In the genomic region with DNA sequence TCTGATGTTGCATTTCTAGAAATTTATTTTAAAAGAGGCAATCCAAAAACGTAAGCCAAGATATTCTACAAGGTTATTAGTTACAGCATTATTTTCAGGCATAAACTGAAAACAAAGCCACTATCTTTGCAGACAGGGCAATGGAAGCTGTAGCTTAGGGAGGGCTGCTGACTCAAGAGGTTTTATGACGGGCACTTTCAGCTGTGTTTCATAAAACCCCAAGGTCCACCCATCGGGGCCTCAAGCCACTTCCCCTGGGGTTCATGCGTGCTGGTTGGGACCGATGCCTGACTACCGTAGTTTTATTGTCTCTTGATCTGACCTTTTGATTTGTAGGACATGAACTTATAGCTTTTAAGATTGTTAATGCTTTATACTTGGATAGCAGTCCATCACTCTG, we compare ENCODE assay signal across 22 mouse cellular contexts. TPM values are rescaled to one million over a fixed set of nuclear protein-coding genes. Genes with fewer than 3 reads are reported as not detected.
DNase-seq lines count a peak whose midpoint lies in the region; ATAC-seq and TF ChIP-seq lines count a peak whose summit lies in the region.
"Had no signal": no experiment of that assay in that cellular context is flagged by ENCODE, and none has a peak within 500 bp of the region (broad histone marks: within the 10 kb centered on the region; RNA-seq: fewer than 3 reads in every experiment).

No protein-coding gene starts in this region.

- H3K27me3 ChIP-seq in intestine, postnatal 0 days (replicated peaks; ENCODE audit: control insufficient read depth, insufficient read depth, low read length): no peaks in the 10 kb centered on the region
- H3K27me3 ChIP-seq: heart, embryonic 12.5 days; heart, embryonic 15.5 days; hindbrain, embryonic 15.5 days had no signal

- intact Hi-C loops in gastrocnemius, postnatal 36 days (cut with DNase I): no loop called here

- H3K4me3 ChIP-seq in intestine, postnatal 0 days (ENCODE audit: low read depth, low read length): no peak overlapping the region
- H3K4me3 ChIP-seq: forebrain, embryonic 10.5 days; forebrain, embryonic 13.5 days; heart, embryonic 12.5 days; heart, embryonic 15.5 days; hindbrain, embryonic 15.5 days had no signal

- H3K9me3 ChIP-seq in intestine, postnatal 0 days (ENCODE audit: control insufficient read depth): no peaks in the 10 kb centered on the region
- H3K9me3 ChIP-seq: forebrain, embryonic 10.5 days; forebrain, embryonic 13.5 days; heart, embryonic 15.5 days; hindbrain, embryonic 15.5 days had no signal

- no peak overlapping the region for H3K27ac ChIP-seq in intestine, postnatal 0 days (ENCODE audit: low read depth, low read length)
- H3K27ac ChIP-seq: forebrain, embryonic 10.5 days; forebrain, embryonic 13.5 days; heart, embryonic 15.5 days; hindbrain, embryonic 15.5 days had no signal

- H3K36me3 ChIP-seq in intestine, postnatal 0 days (ENCODE audit: control insufficient read depth, insufficient read depth): no peaks in the 10 kb centered on the region
- H3K36me3 ChIP-seq: forebrain, embryonic 10.5 days; heart, embryonic 15.5 days; hindbrain, embryonic 15.5 days had no signal

- no peak overlapping the region for H3K4me2 ChIP-seq in intestine, postnatal 0 days (replicated peaks; ENCODE audit: low read depth)
- H3K4me2 ChIP-seq: forebrain, embryonic 13.5 days; heart, embryonic 12.5 days; heart, embryonic 15.5 days; hindbrain, embryonic 15.5 days had no signal

- H3K4me1 ChIP-seq in intestine, postnatal 0 days (replicated peaks; ENCODE audit: control insufficient read depth, insufficient read depth, low read length): no peaks in the 10 kb centered on the region
- H3K4me1 ChIP-seq: forebrain, embryonic 13.5 days; heart, embryonic 15.5 days; hindbrain, embryonic 15.5 days had no signal

- H3K9ac ChIP-seq in intestine, postnatal 0 days (ENCODE audit: low read depth, low read length): no peak overlapping the region
- H3K9ac ChIP-seq: forebrain, embryonic 13.5 days; heart, embryonic 12.5 days; heart, embryonic 15.5 days; hindbrain, embryonic 15.5 days had no signal

- peak; percentile 51; the same call in 1 of the 2 replicates for ATAC-seq in granulocyte monocyte progenitor cell, adult 5-6 weeks (replicated peaks; ENCODE audit: poor library complexity, severe bottlenecking)
- ATAC-seq in intestine, postnatal 0 days: 0 out of 2 replicates have a peak, but pooled peaks have one; percentile 43
- 0 out of 2 replicates have a peak, but pooled peaks have one; percentile 23 for ATAC-seq in megakaryocyte progenitor cell, adult 5-6 weeks (replicated peaks; ENCODE audit: poor library complexity)
- ATAC-seq: activated CD4-positive, CD25-positive, alpha-beta regulatory T cell, adult 4 months; forebrain, embryonic 13.5 days; forebrain, embryonic 16.5 days had no signal

- TF ChIP-seq CTCF in intestine, postnatal 0 days (IDR thresholded peaks at IDR 0.05; ENCODE audit: low read depth): no peak

- DNase-seq in gastrocnemius, postnatal 36 days: no peak
- DNase-seq in natural killer cell, adult 2 months (ENCODE audit: low spot score in 2 of 2): no peak
- DNase-seq in kidney, adult 9 months: no peak
- DNase-seq: adrenal gland, adult 8-10 months; adrenal gland, postnatal 25 days; cerebellum, adult 18-20 months; cerebellum, adult 9-10 months; cerebellum, postnatal 25 days; gastrocnemius, postnatal 10 days; heart, adult 18-20 months; heart, postnatal 14 days; heart, postnatal 4 days had no signal

- 28% methylated on average over 6 of the region's 6 CpGs for WGBS in intestine, postnatal 0 days

RNA-seq across cellular contexts. Expression of gene Nudt4, which starts 26.2 kb away (rescaled TPM):
- 29.7 and 51.7 TPM in 2 replicates for total RNA-seq in granulocyte monocyte progenitor cell, adult 5-6 weeks (2014; fragmentation: Nextera tagmentation)
- total RNA-seq in granulocyte monocyte progenitor cell, adult 5-6 weeks (2017): 50.5 and 52.8 TPM in 2 replicates
- polyA plus RNA-seq in intestine, postnatal 0 days (2015; fragmentation: Nextera tagmentation; extraction: Ambion mirVana): 105 and 107 TPM in 2 replicates
- 66.1 and 67.2 TPM in 2 replicates for total RNA-seq in megakaryocyte progenitor cell, adult 5-6 weeks (2015)
- total RNA-seq in megakaryocyte progenitor cell, adult 5-6 weeks (2017): 53.7 and 60.6 TPM in 2 replicates
- 100 to 1,000 TPM; 190 to 259 TPM for total RNA-seq in gastrocnemius, postnatal 36 days (2021)
